Mouse (Mus musculus): ENCODE data around the gene Ctdspl. TPM values are rescaled to one million over a fixed set of nuclear protein-coding genes. Genes with fewer than 3 reads are reported as not detected.

The Ctdspl gene
- polyA plus RNA-seq, 1 experiment from 2014 or later = 8.1 TPM

DNA sequence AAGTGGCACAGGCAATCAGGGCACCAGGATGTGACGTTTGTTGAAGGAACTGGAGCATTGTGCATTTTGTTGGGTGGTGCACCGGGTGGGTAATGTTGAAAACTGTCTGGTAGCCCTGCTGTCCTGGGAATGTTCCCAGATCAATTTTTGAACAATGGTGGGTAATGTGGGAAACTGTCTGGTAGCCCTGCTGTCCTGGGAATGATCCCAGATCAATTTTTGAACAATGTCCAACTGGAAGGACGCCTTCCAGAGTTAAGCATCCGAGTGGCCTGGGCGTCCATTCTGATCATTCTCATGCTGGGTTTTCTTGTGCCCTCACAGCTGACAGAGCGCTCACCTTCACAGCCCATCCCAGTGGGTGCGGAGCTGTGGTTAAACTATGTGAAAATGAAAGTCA is 101.1 kb downstream of the Ctdspl start:
- Histone ChIP-seq H3K4me2 (replicated peaks; ENCODE audit: low read depth, low read length) (no peak overlapping the region), H3K27ac (ENCODE audit: low read depth, low read length) (no peak overlapping the region), H3K4me3 (ENCODE audit: low read depth, low read length) (no peak overlapping the region), H3K4me1 (replicated peaks; ENCODE audit: control insufficient read depth, insufficient read depth, low read length) (no peaks in the 10 kb centered on the region), H3K36me3 (ENCODE audit: control insufficient read depth, insufficient read depth, low read length) (no peaks in the 10 kb centered on the region), H3K9ac (ENCODE audit: low read depth, low read length) (no peak overlapping the region), H3K9me3 (ENCODE audit: control insufficient read depth, low read length) (no peaks in the 10 kb centered on the region), H3K27me3 (ENCODE audit: control insufficient read depth, insufficient read depth, low read length) (no peaks in the 10 kb centered on the region)
- WGBS = 94% methylated on average over 7 of the region's 7 CpGs
- ATAC-seq (ENCODE audit: low FRiP score) (no peak), DNase-seq (ENCODE audit: low spot score) (no peak)

- no peak for ATAC-seq (ENCODE audit: low FRiP score)
- WGBS = 95% methylated on average over 27 of the region's 27 CpGs
- H3K27ac ChIP-seq (ENCODE audit: low read depth, low read length) = no peak overlapping the region
- H3K27me3 ChIP-seq (ENCODE audit: control insufficient read depth, insufficient read depth, low read length) = no peaks in the 10 kb centered on the region
- no peak for DNase-seq (ENCODE audit: low spot score)
- H3K9ac ChIP-seq (ENCODE audit: low read depth, low read length) = no peak overlapping the region
- no peak overlapping the region for H3K4me2 ChIP-seq (replicated peaks; ENCODE audit: low read depth, low read length)
- H3K9me3 ChIP-seq (ENCODE audit: control insufficient read depth, low read length) = no peaks in the 10 kb centered on the region
- H3K4me3 ChIP-seq (ENCODE audit: low read depth, low read length) = no peak overlapping the region
- 0 out of 2 replicates have a peak, but pooled peaks cover 3% of the 10 kb centered on the region for H3K4me1 ChIP-seq (replicated peaks; ENCODE audit: control insufficient read depth, insufficient read depth, low read length)
- H3K36me3 ChIP-seq (ENCODE audit: control insufficient read depth, insufficient read depth, low read length) = no peaks in the 10 kb centered on the region
These were observed 102.3 kb downstream of the Ctdspl start for GRCm38 (mm10) chr9:119028226-119029195.

- no peaks in the 10 kb centered on the region for H3K9me3 ChIP-seq (ENCODE audit: control insufficient read depth, low read length)
- H3K4me3 ChIP-seq (ENCODE audit: low read depth, low read length) = no peak overlapping the region
- peak; percentile 77 for DNase-seq (ENCODE audit: low spot score)
- no peaks in the 10 kb centered on the region for H3K27me3 ChIP-seq (ENCODE audit: control insufficient read depth, insufficient read depth, low read length)
- no peak overlapping the region for H3K27ac ChIP-seq (ENCODE audit: low read depth, low read length)
- H3K4me1 ChIP-seq (replicated peaks; ENCODE audit: control insufficient read depth, insufficient read depth, low read length) = 0 out of 2 replicates have a peak, but pooled peaks cover 7% of the 10 kb centered on the region
- ATAC-seq (ENCODE audit: low FRiP score) = 0 out of 2 replicates have a peak, but pooled peaks have one; percentile 19
- 60% methylated on average over 7 of the region's 7 CpGs for WGBS
- no peak overlapping the region for H3K4me2 ChIP-seq (replicated peaks; ENCODE audit: low read depth, low read length)
- H3K9ac ChIP-seq (ENCODE audit: low read depth, low read length) = no peak overlapping the region
- H3K36me3 ChIP-seq (ENCODE audit: control insufficient read depth, insufficient read depth, low read length) = no peaks in the 10 kb centered on the region
These were observed 103.3 kb downstream of the Ctdspl start for GRCm38 (mm10) chr9:119029568-119029967.

DNA sequence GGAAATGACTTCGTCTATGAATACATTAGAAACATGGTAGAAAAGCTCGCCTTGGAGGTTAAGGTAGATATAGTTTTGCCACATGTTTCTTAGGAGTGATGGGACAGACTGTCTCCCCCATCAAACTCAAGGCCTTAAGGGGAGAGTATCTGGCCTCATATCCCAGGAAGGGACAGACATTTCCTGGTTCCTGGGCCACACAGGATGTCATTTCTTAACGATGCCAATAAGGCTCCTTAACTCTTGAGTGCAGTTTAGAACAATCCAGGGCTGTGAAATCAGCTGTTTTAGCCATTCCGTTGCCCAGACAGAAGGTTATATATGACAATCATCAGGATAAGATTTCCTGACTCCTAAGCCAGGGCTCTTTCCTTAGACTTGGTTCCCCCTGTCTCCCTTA is 104.8 kb downstream of the Ctdspl start:
- no peak for DNase-seq (ENCODE audit: low spot score)
- 93% methylated on average over 4 of the region's 4 CpGs for WGBS
- 0 out of 2 replicates have a peak, but pooled peaks cover 7% of the 10 kb centered on the region for H3K4me1 ChIP-seq (replicated peaks; ENCODE audit: control insufficient read depth, insufficient read depth, low read length)

GRCm38 (mm10) chr9:119031772-119032171 is 105.5 kb downstream of the Ctdspl start:
- 83% methylated on average over 14 of the region's 14 CpGs for WGBS
- H3K27ac ChIP-seq (ENCODE audit: low read depth, low read length) = no peak overlapping the region

More for the DNA sequence above, 104.8 kb downstream of the Ctdspl start:
- H3K4me3 ChIP-seq (ENCODE audit: low read depth, low read length) = no peak overlapping the region
- no peaks in the 10 kb centered on the region for H3K36me3 ChIP-seq (ENCODE audit: control insufficient read depth, insufficient read depth, low read length)
- ATAC-seq (ENCODE audit: low FRiP score) = no peak
- H3K27ac ChIP-seq (ENCODE audit: low read depth, low read length) = no peak overlapping the region
- H3K4me2 ChIP-seq (replicated peaks; ENCODE audit: low read depth, low read length) = no peak overlapping the region
- H3K9ac ChIP-seq (ENCODE audit: low read depth, low read length) = no peak overlapping the region
- no peaks in the 10 kb centered on the region for H3K9me3 ChIP-seq (ENCODE audit: control insufficient read depth, low read length)
- no peaks in the 10 kb centered on the region for H3K27me3 ChIP-seq (ENCODE audit: control insufficient read depth, insufficient read depth, low read length)

DNA sequence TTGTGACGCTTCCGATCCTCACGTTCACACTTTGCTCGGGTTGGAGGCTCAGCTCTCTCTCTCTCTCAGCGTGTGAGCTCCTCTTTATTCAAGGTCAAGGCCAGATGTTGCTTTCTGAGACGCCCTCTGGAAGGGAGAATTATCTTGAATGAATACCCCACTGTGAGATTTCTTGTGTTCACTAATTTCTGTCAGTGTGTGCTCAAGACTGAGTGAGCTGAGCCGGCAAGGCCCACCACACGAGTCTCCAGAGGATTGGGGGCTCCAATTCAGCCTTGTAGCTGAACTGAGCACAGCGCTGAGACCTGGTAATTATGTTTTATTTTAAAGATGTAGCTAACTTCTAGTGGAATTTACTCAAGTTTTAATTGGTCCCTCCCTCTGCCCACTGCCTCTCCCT is 106.3 kb downstream of the Ctdspl start:
- no peaks in the 10 kb centered on the region for H3K36me3 ChIP-seq (ENCODE audit: control insufficient read depth, insufficient read depth, low read length)
- no peaks in the 10 kb centered on the region for H3K27me3 ChIP-seq (ENCODE audit: control insufficient read depth, insufficient read depth, low read length)
- H3K9ac ChIP-seq (ENCODE audit: low read depth, low read length) = no peak overlapping the region
- no peak overlapping the region for H3K4me3 ChIP-seq (ENCODE audit: low read depth, low read length)
- H3K4me2 ChIP-seq (replicated peaks; ENCODE audit: low read depth, low read length) = no peak overlapping the region
- 47% methylated on average over 9 of the region's 9 CpGs for WGBS
- no peaks in the 10 kb centered on the region for H3K9me3 ChIP-seq (ENCODE audit: control insufficient read depth, low read length)
- H3K4me1 ChIP-seq (replicated peaks; ENCODE audit: control insufficient read depth, insufficient read depth, low read length) = 0 out of 2 replicates have a peak, but pooled peaks cover 7% of the 10 kb centered on the region
- DNase-seq (ENCODE audit: low spot score) (no peak), ATAC-seq (ENCODE audit: low FRiP score) (no peak)
- no peak overlapping the region for H3K27ac ChIP-seq (ENCODE audit: low read depth, low read length)

More at GRCm38 (mm10) chr9:119031772-119032171, 105.5 kb downstream of the Ctdspl start:
- no peak overlapping the region for H3K4me2 ChIP-seq (replicated peaks; ENCODE audit: low read depth, low read length)
- no peaks in the 10 kb centered on the region for H3K36me3 ChIP-seq (ENCODE audit: control insufficient read depth, insufficient read depth, low read length)
- H3K4me3 ChIP-seq (ENCODE audit: low read depth, low read length) = no peak overlapping the region
- DNase-seq (ENCODE audit: low spot score) = no peak
- no peak overlapping the region for H3K9ac ChIP-seq (ENCODE audit: low read depth, low read length)
- H3K9me3 ChIP-seq (ENCODE audit: control insufficient read depth, low read length) = no peaks in the 10 kb centered on the region
- H3K4me1 ChIP-seq (replicated peaks; ENCODE audit: control insufficient read depth, insufficient read depth, low read length) = 0 out of 2 replicates have a peak, but pooled peaks cover 7% of the 10 kb centered on the region
- no peaks in the 10 kb centered on the region for H3K27me3 ChIP-seq (ENCODE audit: control insufficient read depth, insufficient read depth, low read length)
- ATAC-seq (ENCODE audit: low FRiP score) = no peak

DNA sequence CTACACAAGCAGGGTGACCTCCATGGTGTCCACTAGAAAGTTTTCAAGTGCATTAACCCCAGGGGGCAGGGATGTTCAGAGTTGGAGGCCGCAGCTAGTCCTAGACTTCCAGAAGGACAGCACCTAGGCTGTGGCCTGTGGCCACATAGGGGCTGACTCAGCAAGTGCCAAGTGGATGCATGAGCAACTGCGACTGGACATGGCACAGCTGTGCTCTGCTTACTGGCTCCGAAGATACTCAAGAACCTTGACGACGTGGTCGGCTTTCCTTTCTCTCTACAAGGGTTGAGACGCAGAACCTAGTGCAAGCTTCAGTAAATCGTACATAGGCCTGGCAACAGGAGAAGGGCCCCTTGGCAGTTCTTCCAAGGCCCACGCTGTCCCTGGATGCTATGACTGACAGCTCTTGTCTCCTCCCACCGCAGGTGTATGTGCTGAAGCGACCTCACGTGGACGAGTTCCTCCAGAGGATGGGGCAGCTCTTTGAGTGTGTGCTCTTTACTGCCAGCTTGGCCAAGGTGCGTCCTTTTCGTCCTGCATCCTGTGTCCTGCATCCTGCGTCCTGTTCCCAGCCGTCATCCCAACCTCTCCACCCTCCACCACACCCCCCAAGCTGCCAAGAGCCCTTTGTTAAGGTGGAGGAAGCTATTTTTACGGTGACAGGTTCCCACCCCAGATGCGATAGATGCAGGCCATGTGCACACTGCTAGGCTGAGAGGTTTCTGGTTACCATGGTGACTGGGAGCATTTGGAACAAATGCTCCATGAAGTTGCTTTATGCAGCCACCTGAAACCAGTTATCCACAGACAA is 107.1 kb downstream of the Ctdspl start:
- peak; percentile 30 for DNase-seq (ENCODE audit: low spot score)
- no peak overlapping the region for H3K27ac ChIP-seq (ENCODE audit: low read depth, low read length)
- WGBS = 70% methylated on average over 19 of the region's 19 CpGs

GRCm38 (mm10) chr9:119034069-119034468 is 107.8 kb downstream of the Ctdspl start:
- Histone ChIP-seq H3K4me3 (ENCODE audit: low read depth, low read length) (no peak overlapping the region), H3K4me2 (replicated peaks; ENCODE audit: low read depth, low read length) (no peak overlapping the region), H3K4me1 (replicated peaks; ENCODE audit: control insufficient read depth, insufficient read depth, low read length) (0 out of 2 replicates have a peak, but pooled peaks cover 7% of the 10 kb centered on the region), H3K36me3 (ENCODE audit: control insufficient read depth, insufficient read depth, low read length) (no peaks in the 10 kb centered on the region), H3K9me3 (ENCODE audit: control insufficient read depth, low read length) (no peaks in the 10 kb centered on the region), H3K9ac (ENCODE audit: low read depth, low read length) (no peak overlapping the region), H3K27me3 (ENCODE audit: control insufficient read depth, insufficient read depth, low read length) (no peaks in the 10 kb centered on the region), H3K27ac (ENCODE audit: low read depth, low read length) (no peak overlapping the region)
- WGBS = 85% methylated on average over 8 of the region's 8 CpGs
- no peak for DNase-seq (ENCODE audit: low spot score)
- ATAC-seq (ENCODE audit: low FRiP score) = no peak

More for the DNA sequence above, 107.1 kb downstream of the Ctdspl start:
- no peak overlapping the region for H3K4me3 ChIP-seq (ENCODE audit: low read depth, low read length)
- 0 out of 2 replicates have a peak, but pooled peaks cover 7% of the 10 kb centered on the region for H3K4me1 ChIP-seq (replicated peaks; ENCODE audit: control insufficient read depth, insufficient read depth, low read length)
- no peak overlapping the region for H3K9ac ChIP-seq (ENCODE audit: low read depth, low read length)
- H3K36me3 ChIP-seq (ENCODE audit: control insufficient read depth, insufficient read depth, low read length) = no peaks in the 10 kb centered on the region
- H3K27me3 ChIP-seq (ENCODE audit: control insufficient read depth, insufficient read depth, low read length) = no peaks in the 10 kb centered on the region
- ATAC-seq (ENCODE audit: low FRiP score) = peak; percentile 36
- H3K9me3 ChIP-seq (ENCODE audit: control insufficient read depth, low read length) = no peaks in the 10 kb centered on the region
- H3K4me2 ChIP-seq (replicated peaks; ENCODE audit: low read depth, low read length) = no peak overlapping the region

All from hindbrain, embryonic 11.5 days (tissue).